Mouse (Mus musculus) lung, embryonic 16.5 days (tissue): ENCODE measurements around the gene Ocel1. TPM values are rescaled to one million over a fixed set of nuclear protein-coding genes. Genes with fewer than 3 reads are reported as not detected.

Experiments used
- ATAC-seq: fragments of 200-750 bp; cut with Nextera tagmentation; 2 replicates; pipeline ENCODE4 v1.8.0; 2017; ENCODE audit warnings: low read depth, mild to moderate bottlenecking, moderate library complexity
- H3K27ac ChIP-seq: fragments of 300-500 bp; sonication (generic); 2 replicates; pipeline ENCODE4 v1.5.1; 2014; ENCODE audit warnings: mild to moderate bottlenecking, control low read depth, low read length
- H3K27me3 ChIP-seq: fragments of 300-500 bp; sonication (generic); 2 replicates; pipeline ENCODE4 v1.6.1; 2014; ENCODE audit warnings: low read depth, low read length, mixed read lengths; ENCODE audit not compliant: control insufficient read depth, insufficient read depth
- H3K36me3 ChIP-seq: fragments of 300-500 bp; sonication (generic); 2 replicates; pipeline ENCODE4 v1.6.1; 2014; ENCODE audit warnings: low read length; ENCODE audit not compliant: control insufficient read depth, insufficient read depth
- H3K4me1 ChIP-seq: fragments of 300-500 bp; sonication (generic); replicated peaks from 2 replicates; pipeline ENCODE4 v1.6.1; 2014; ENCODE audit warnings: low read length, mixed read lengths; ENCODE audit not compliant: control insufficient read depth, insufficient read depth
- H3K4me2 ChIP-seq: fragments of 300-500 bp; sonication (generic); 2 replicates; pipeline ENCODE4 v1.6.1; 2014; ENCODE audit warnings: low read depth, low read length, control low read depth
- H3K4me3 ChIP-seq: fragments of 300-500 bp; sonication (generic); 2 replicates; pipeline ENCODE4 v1.5.1; 2014; ENCODE audit warnings: mild to moderate bottlenecking, low read length, control low read depth
- H3K9ac ChIP-seq: fragments of 300-500 bp; sonication (generic); 2 replicates; pipeline ENCODE4 v1.6.1; 2014; ENCODE audit warnings: low read length, control low read depth
- H3K9me3 ChIP-seq: fragments of 300-500 bp; sonication (generic); 2 replicates; pipeline ENCODE4 v1.6.1; 2016; ENCODE audit warnings: low read length; ENCODE audit not compliant: control insufficient read depth
- WGBS: fragments of 180-500 bp; shearing (Covaris S2); extraction: QIAGEN DNeasy Blood & Tissue Kit; methylation state at CpG from one replicate; pipeline ENCODE4 v1.1.7; 2014; 5-methylcytosine and 5-hydroxymethylcytosine counted together
- polyA plus RNA-seq: library from polyadenylated mRNA; unstranded; fragments of >200 nt; fragmentation: Nextera tagmentation; extraction: Ambion mirVana; gene quantifications from 2 replicates; pipeline ENCODE4 v1.2.1, GENCODE M21; 2015

Ocel1 gene
- polyA plus RNA-seq, 1 experiment from 2014 or later: 5.9 TPM

DNA sequence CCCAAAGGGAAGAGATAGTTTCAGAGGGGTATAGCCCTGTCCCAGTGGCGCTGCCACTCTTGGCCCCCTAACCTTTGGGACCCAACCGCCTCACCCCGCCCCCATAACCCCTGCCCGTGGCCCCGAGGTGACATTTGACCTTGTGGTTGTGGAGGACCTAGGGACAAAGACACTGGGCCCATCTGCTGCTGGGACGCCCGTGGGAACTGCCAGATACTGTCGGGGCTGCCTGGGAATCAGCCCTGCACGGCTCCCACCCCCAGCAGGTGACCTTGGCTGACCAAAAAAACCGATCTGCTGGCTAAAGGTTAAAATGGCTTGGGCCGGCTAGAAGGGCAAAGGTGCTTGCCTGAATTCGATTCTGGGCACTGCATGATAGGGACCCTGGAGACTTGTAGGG is 12.3 kb downstream of the Ocel1 start:
- H3K36me3 ChIP-seq: no peaks in the 10 kb centered on the region
- H3K9me3 ChIP-seq: no peaks in the 10 kb centered on the region
- peak overlapping the region; percentile 95 for H3K9ac ChIP-seq
- H3K4me1 ChIP-seq: peaks cover 32% of the 10 kb centered on the region
- H3K4me3 ChIP-seq: no peak overlapping the region
- H3K4me2 ChIP-seq: no peak overlapping the region
- H3K27me3 ChIP-seq: no peaks in the 10 kb centered on the region
- 29% methylated on average over 12 of the region's 12 CpGs for WGBS
- H3K27ac ChIP-seq: peak overlapping the region; percentile 96
- ATAC-seq: no peak

DNA sequence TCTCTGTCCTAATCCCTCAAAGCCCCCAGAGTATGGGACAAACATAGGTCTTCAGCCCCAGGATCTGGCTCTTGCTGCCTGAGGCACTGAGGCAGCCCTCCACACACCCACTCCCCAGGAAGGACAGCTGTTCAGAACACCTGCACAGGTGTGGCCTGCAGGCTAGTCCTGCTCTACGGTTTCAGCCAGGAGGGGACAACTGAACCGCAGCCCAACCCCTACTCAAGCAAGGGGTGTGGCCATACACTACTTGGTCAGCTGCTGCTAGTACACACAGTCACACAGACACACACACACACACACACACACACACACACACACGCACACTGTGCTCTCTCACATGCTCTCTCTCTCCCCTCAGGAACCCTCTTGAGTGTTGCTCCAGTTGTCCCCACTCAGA is 12.8 kb downstream of the Ocel1 start:
- WGBS: 45% methylated on average over 3 of the region's 3 CpGs
- no peak overlapping the region for H3K9ac ChIP-seq
- no peaks in the 10 kb centered on the region for H3K27me3 ChIP-seq
- H3K27ac ChIP-seq: no peak overlapping the region
- no peaks in the 10 kb centered on the region for H3K36me3 ChIP-seq
- no peak for ATAC-seq
- peaks cover 27% of the 10 kb centered on the region for H3K4me1 ChIP-seq
- H3K9me3 ChIP-seq: no peaks in the 10 kb centered on the region
- H3K4me3 ChIP-seq: no peak overlapping the region
- no peak overlapping the region for H3K4me2 ChIP-seq

DNA sequence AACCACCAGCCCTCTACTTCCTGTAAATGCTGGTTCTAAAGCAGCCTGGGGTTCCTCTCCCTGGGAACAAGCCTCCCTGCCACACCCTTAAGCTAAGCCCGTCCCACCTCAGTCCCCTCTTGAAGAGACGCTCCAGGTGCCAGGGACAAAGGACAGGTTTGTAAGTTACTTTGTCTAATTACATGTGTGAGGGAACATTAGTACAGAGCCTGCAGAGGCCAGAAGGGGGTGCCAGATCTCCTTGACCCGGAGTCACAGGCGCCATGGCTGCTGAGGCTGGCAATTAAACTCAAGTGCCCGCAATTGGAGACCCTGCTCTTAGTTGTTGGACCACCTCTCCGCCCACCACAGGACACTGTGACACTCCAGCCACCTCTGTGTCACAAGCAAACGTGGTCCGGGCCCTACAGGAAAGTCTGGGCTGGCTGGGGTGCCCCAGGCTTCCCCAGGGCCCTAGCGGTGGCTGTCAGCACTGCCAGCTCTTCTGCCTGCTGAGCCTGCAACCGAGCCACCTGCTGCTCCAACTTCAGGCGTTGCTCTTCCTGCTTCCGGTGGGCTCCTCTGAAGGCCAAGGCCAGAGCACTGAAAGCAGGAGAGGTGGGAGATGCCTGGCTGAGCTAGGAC is 14.2 kb downstream of the Ocel1 start:
- no peak overlapping the region for H3K4me2 ChIP-seq
- H3K27ac ChIP-seq: no peak overlapping the region
- H3K27me3 ChIP-seq: no peaks in the 10 kb centered on the region
- H3K4me3 ChIP-seq: no peak overlapping the region
- H3K4me1 ChIP-seq: peaks cover 16% of the 10 kb centered on the region
- 0 out of 2 replicates have a peak, but pooled peaks cover 3% of the 10 kb centered on the region for H3K36me3 ChIP-seq
- 59% methylated on average over 12 of the region's 12 CpGs for WGBS
- no peak overlapping the region for H3K9ac ChIP-seq
- H3K9me3 ChIP-seq: no peaks in the 10 kb centered on the region
- ATAC-seq: no peak

GRCm38 (mm10) chr8:71388267-71388666 is 17.2 kb downstream of the Ocel1 start:
- Histone ChIP-seq H3K36me3 (0 out of 2 replicates have a peak, but pooled peaks cover 3% of the 10 kb centered on the region), H3K27ac (no peak overlapping the region), H3K4me1 (peaks cover 11% of the 10 kb centered on the region), H3K4me2 (no peak overlapping the region), H3K27me3 (no peaks in the 10 kb centered on the region), H3K4me3 (no peak overlapping the region), H3K9me3 (no peaks in the 10 kb centered on the region), H3K9ac (no peak overlapping the region)
- WGBS: 41% methylated on average over 1 of the region's 1 CpGs
- ATAC-seq: no peak

- Histone ChIP-seq H3K9me3 (no peaks in the 10 kb centered on the region), H3K4me1 (peaks cover 9% of the 10 kb centered on the region), H3K4me2 (no peak overlapping the region), H3K36me3 (0 out of 2 replicates have a peak, but pooled peaks cover 3% of the 10 kb centered on the region), H3K9ac (no peak overlapping the region), H3K27me3 (no peaks in the 10 kb centered on the region), H3K27ac (no peak overlapping the region), H3K4me3 (no peak overlapping the region)
- WGBS: 80% methylated on average over 2 of the region's 2 CpGs
- no peak for ATAC-seq
Measured at GRCm38 (mm10) chr8:71391696-71392095, 20.6 kb downstream of the Ocel1 start.

DNA sequence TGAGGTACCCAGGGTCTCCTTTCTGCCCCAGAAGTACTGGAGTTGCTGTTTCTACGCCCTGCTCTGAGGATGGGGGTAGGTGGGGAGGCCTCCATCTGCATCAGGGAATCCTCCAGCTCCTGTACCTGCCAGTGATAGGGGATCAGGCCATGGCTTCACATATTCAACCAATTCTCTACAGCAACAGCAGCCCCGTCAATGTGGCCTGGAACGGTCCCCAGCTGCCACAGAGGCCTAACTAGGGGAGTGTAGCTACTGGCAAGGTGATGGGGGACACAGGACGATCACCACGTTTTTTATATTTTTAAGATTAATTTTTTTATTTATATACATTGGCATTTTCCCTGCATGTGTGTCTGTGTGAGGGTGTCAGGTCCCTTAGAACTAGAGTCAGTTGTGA is 21.3 kb downstream of the Ocel1 start:
- Histone ChIP-seq H3K27me3 (no peaks in the 10 kb centered on the region), H3K9me3 (no peaks in the 10 kb centered on the region), H3K9ac (no peak overlapping the region), H3K27ac (no peak overlapping the region), H3K4me1 (peaks cover 12% of the 10 kb centered on the region), H3K4me3 (no peak overlapping the region), H3K4me2 (no peak overlapping the region), H3K36me3 (0 out of 2 replicates have a peak, but pooled peaks cover 3% of the 10 kb centered on the region)
- no peak for ATAC-seq
- WGBS: 68% methylated on average over 5 of the region's 5 CpGs

DNA sequence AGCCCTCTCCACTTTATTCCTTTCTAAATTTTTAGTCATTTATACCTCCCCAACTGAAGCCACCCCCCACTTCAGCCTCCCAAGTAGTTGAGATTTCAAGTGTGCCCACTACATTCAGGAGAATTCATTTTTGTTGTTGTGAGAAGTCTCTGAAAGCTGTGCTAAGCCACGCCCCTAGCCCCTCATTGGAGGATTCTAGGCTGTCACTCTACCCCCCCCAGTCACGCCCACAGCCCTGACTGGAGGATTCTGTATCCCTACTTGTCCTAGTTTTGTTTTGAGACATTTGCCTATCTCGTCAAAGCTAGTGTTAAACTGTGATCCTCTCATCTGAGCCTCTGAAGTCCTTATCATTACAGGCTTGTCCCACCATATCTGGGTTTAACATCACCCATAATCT is 21.8 kb downstream of the Ocel1 start:
- H3K27ac ChIP-seq: no peak overlapping the region; the same call in 1 of the 2 replicates
- WGBS: 11% methylated on average over 3 of the region's 3 CpGs
- peak overlapping the region; percentile 37 for H3K4me2 ChIP-seq
- 0 out of 2 replicates have a peak, but pooled peaks cover 3% of the 10 kb centered on the region for H3K36me3 ChIP-seq
- no peaks in the 10 kb centered on the region for H3K27me3 ChIP-seq
- H3K4me1 ChIP-seq: peaks cover 16% of the 10 kb centered on the region
- H3K9ac ChIP-seq: 0 out of 2 replicates have a peak overlapping the region, but pooled peaks have one; percentile 14
- peak overlapping the region; percentile 20 for H3K4me3 ChIP-seq
- H3K9me3 ChIP-seq: no peaks in the 10 kb centered on the region
- no peak for ATAC-seq

GRCm38 (mm10) chr8:71394481-71394880 is 23.4 kb downstream of the Ocel1 start:
- Histone ChIP-seq H3K4me1 (peaks cover 16% of the 10 kb centered on the region), H3K27ac (no peak overlapping the region), H3K4me3 (peak overlapping the region; percentile 37), H3K36me3 (peaks cover 9% of the 10 kb centered on the region), H3K27me3 (no peaks in the 10 kb centered on the region), H3K9me3 (no peaks in the 10 kb centered on the region), H3K4me2 (peak overlapping the region; percentile 47), H3K9ac (peak overlapping the region; percentile 52)
- WGBS: 75% methylated on average over 7 of the region's 7 CpGs
- ATAC-seq: no peak

DNA sequence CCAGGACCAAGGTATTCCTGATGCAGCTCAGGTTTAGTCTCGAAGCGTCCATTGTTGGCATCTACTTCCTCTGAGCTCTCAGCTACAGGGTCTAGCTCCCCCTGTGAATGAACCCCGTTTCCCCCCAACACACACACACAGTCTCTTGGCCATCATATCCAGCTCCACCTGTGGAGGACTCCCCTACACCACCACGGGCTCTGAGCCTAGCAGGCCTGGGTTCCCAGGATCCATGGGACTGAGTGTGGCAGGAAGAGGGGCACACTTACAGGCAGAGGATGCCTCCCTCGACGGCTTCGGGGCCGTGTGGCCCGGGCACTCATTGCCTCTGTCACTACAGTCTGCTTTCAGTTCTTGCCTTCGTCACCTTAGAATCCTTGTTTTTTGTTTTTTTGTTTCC is 24.0 kb downstream of the Ocel1 start:
- WGBS: 71% methylated on average over 10 of the region's 10 CpGs
- peak overlapping the region; percentile 47 for H3K4me2 ChIP-seq
- peaks cover 10% of the 10 kb centered on the region for H3K36me3 ChIP-seq
- H3K4me1 ChIP-seq: peaks cover 16% of the 10 kb centered on the region
- no peak for ATAC-seq
- H3K27me3 ChIP-seq: no peaks in the 10 kb centered on the region
- peak overlapping the region; percentile 69 for H3K27ac ChIP-seq
- peak overlapping the region; percentile 37 for H3K4me3 ChIP-seq
- H3K9me3 ChIP-seq: no peaks in the 10 kb centered on the region
- H3K9ac ChIP-seq: peak overlapping the region; percentile 52
